Mouse (Mus musculus): ENCODE results near the gene Dhx29.

GRCm38 (mm10) chr13:112927287-112928001 lies at the start of gene Dhx29, which contains the start of gene Mtrex:
- TF ChIP-seq CTCF (IDR thresholded peaks at IDR 0.05; ENCODE audit: borderline replicate concordance, insufficient read depth, low read length) (no peak), POLR2A (IDR thresholded peaks at IDR 0.05; ENCODE audit: low read depth, low read length) (peak; percentile 64)
